Comparison of ENCODE assay signal across 13 mouse cellular contexts in the genomic region with DNA sequence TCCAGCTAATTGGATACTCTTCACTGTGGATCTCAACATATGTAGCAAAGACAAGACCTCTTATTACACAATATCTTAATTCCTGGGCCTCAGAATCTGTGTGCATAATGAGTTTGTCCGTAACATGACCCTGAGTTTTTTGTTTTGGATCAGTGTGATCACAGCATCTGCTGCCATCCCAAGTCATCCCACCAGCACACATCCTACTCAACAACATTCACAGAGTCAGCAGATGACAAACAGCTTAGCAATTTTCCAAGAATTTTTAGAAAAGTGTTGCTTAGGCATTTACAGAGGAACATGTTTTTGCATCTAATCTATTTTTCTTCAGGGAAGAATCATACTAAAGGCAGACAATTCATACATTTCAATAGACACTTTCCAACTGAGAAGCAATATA.
A peak's percentile ranks its signal among the peaks of the same experiment; 100 is the strongest.
DNase-seq lines count a peak whose midpoint lies in the region; ATAC-seq lines count a peak whose summit lies in the region.
"Had no signal": no experiment of that assay in that cellular context is flagged by ENCODE, and none has a peak within 500 bp of the region (broad histone marks: within the 10 kb centered on the region; RNA-seq: fewer than 3 reads in every experiment).

No protein-coding gene starts in this region.

- intact Hi-C loops in left cerebral cortex, postnatal 25 days (cut with DNase I): loop anchor here (5.0 kb wide), 1 partner anchor 1816 kb away; no protein-coding TSS in a partner anchor
- intact Hi-C loops in left cerebral cortex, postnatal 4 days (cut with DNase I): no loop called here

- ATAC-seq in frontal cortex, adult (ENCODE audit: low TSS enrichment): peak; percentile 83

- no peak for DNase-seq in frontal cortex, postnatal 25 days (ENCODE audit: low spot score in 2 of 2)
- DNase-seq in layer of hippocampus, adult 9-10 months (ENCODE audit: low spot score): peak; percentile 0
- DNase-seq in layer of hippocampus, postnatal 10 days (ENCODE audit: low spot score in 2 of 2): no peak
- peak; percentile 14 to 55 for DNase-seq in left cerebral cortex, postnatal 25 days (ENCODE audit: low spot score in 2 of 2)
- no peak for DNase-seq in left cerebral cortex, postnatal 4 days
- peak; percentile 56 for DNase-seq in telencephalon, adult 2 months (ENCODE audit: low read depth, low spot score)
- DNase-seq: adrenal gland, postnatal 10 days; cerebellum, adult 11-12 months; cerebellum, adult 9-10 months; cerebellum, postnatal 25 days; gastrocnemius, adult 2 months; gastrocnemius, postnatal 25 days had no signal

Comparison
In these comparisons a context has a peak if more than half of its experiments do, and no peak if none do; other contexts are left out.
1. DNase-seq: peak in layer of hippocampus, adult 9-10 months (single experiment), left cerebral cortex, postnatal 25 days (2 of 2) and telencephalon, adult 2 months (single experiment); none in frontal cortex, postnatal 25 days (0 of 2), layer of hippocampus, postnatal 10 days (0 of 2) and left cerebral cortex, postnatal 4 days (single experiment).